Mouse (Mus musculus) layer of hippocampus, adult 18-20 months (tissue): ENCODE results near the gene Hes6. TPM values are rescaled to one million over a fixed set of nuclear protein-coding genes. Genes with fewer than 3 reads are reported as not detected.

Experiments used
- DNase-seq, 2 experiments: peaks; one replicate each; pipeline ENCODE4 v3.0.0; 2022; ENCODE audit warnings: low spot score in 2 of 2
- long read RNA-seq: library from polyadenylated mRNA; stranded (forward); transcript quantifications from one replicate; pipeline ENCODE4 v2.0.0, GENCODE M21; 2021
- total RNA-seq, 2 experiments: library from RNA; stranded (reverse); gene quantifications; 2 replicates each; pipeline ENCODE4 v1.2.3; 2021

Gene Hes6
- total RNA-seq: 10 to 100 TPM; 13.1 to 16.4 TPM
- long read RNA-seq, transcript Hes6-201 (4 exons, 1,335 nt): major isoform, 10 of 15 reads
- long read RNA-seq, transcript Hes6-202 (3 exons, 1,573 nt): minor isoform, 5 of 15 reads
- long read RNA-seq, partial matches to known transcripts: 0 of 15 reads
- long read RNA-seq, other reads (novel, unspliced or antisense): 0 of 15 reads

- DNase-seq: peak; percentile 37 to 62
Observed at GRCm38 (mm10) chr1:91413898-91414594, at the start of gene Hes6. Gene Hes6, minus strand, starts transcription at chr1:91414038.

GRCm38 (mm10) chr1:91463336-91463995 lies 49.6 kb upstream of the Hes6 start:
- no peak for DNase-seq

- no peak for DNase-seq
Observed at GRCm38 (mm10) chr1:91460564-91460963, 46.7 kb upstream of the Hes6 start.

GRCm38 (mm10) chr1:91460069-91460468 lies 46.2 kb upstream of the Hes6 start:
- DNase-seq: no peak

- peak; percentile 97 to 100 for DNase-seq
Observed at GRCm38 (mm10) chr1:91459059-91459809, 45.4 kb upstream of the Hes6 start, which contains the start of gene Per2. Gene Per2, minus strand, starts transcription at chr1:91459324.

GRCm38 (mm10) chr1:91458223-91458861 lies 44.5 kb upstream of the Hes6 start:
- DNase-seq: peak in 1 of 2 experiments; percentile 69

- DNase-seq: peak; percentile 78 to 87
Observed at GRCm38 (mm10) chr1:91457698-91458097, 43.9 kb upstream of the Hes6 start.

- DNase-seq: no peak
Observed at GRCm38 (mm10) chr1:91457116-91457515, 43.3 kb upstream of the Hes6 start.

- peak in 1 of 2 experiments; percentile 52 for DNase-seq
Observed at GRCm38 (mm10) chr1:91456301-91456801, 42.5 kb upstream of the Hes6 start.

- DNase-seq: no peak
Observed at GRCm38 (mm10) chr1:91455661-91456161, 41.9 kb upstream of the Hes6 start.

GRCm38 (mm10) chr1:91454927-91455326 lies 41.1 kb upstream of the Hes6 start:
- no peak for DNase-seq

- DNase-seq: no peak
Observed at GRCm38 (mm10) chr1:91454366-91454765, 40.5 kb upstream of the Hes6 start.

- DNase-seq: no peak
Observed at GRCm38 (mm10) chr1:91453932-91454331, 40.1 kb upstream of the Hes6 start.

GRCm38 (mm10) chr1:91451547-91452084 lies 37.8 kb upstream of the Hes6 start:
- no peak for DNase-seq

- no peak for DNase-seq
Observed at GRCm38 (mm10) chr1:91450851-91451250, 37.0 kb upstream of the Hes6 start.

GRCm38 (mm10) chr1:91448688-91449087 lies 34.9 kb upstream of the Hes6 start:
- DNase-seq: no peak

- no peak for DNase-seq
Observed at GRCm38 (mm10) chr1:91446511-91446910, 32.7 kb upstream of the Hes6 start.

GRCm38 (mm10) chr1:91446060-91446459 lies 32.2 kb upstream of the Hes6 start:
- DNase-seq: peak in 1 of 2 experiments; percentile 37

- peak in 1 of 2 experiments; percentile 42 for DNase-seq
Observed at GRCm38 (mm10) chr1:91444841-91445830, 31.3 kb upstream of the Hes6 start.
